Mouse (Mus musculus): ENCODE results near the gene Gm28035.

DNA sequence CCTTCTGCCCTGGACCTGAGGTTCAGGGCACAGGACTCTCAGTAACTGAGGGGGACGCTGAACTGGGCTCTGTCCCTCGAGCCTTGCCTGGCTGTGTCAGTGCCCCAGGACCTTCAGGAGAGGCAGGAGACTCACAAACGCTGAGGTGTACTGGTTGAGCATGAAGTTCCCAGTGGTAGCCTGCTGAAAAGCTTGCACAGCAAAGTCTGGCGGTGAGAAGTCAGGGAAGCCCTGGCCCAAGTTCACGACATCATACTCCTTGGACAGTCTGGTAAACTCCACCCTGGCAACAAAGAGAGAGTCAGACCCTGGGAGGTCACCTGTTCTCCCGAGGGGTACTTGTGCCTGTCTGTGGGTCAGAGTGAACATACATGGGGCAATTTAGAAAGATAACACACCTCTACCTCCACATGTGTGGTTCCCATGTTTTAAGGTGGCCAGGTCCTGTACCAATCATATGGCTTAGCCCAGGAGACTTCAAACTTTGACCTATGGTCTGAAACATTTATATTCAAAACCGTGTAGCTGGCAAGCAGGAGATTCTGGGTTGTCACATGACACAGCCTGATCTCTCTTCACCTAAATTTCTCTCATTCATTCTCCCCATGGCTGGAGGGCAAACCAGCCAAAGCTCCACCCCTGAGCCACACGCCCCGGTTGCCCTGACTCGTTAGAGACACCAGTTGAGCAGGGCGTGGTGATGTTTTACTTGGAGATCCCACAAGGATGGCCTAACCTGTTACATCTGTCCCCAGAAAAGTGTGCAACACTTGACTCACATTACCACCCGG is 48.4 kb upstream of the Gm28035 start:
- TF ChIP-seq CTCF (IDR thresholded peaks at IDR 0.05; ENCODE audit: low read depth) (no peak), EP300 (optimal IDR thresholded peaks at IDR 0.05) (no peak)
